Mouse (Mus musculus) megakaryocyte, embryonic 14.5 days (primary cell): ENCODE results near the gene Trappc5. TPM values are rescaled to one million over a fixed set of nuclear protein-coding genes. Genes with fewer than 3 reads are reported as not detected.

Source experiments
- H3K27me3 ChIP-seq: replicated peaks from 2 replicates; pipeline ENCODE3; 2012; ENCODE audit warnings: inconsistent platforms
- H3K36me3 ChIP-seq: replicated peaks from 2 replicates; pipeline ENCODE3; 2012; ENCODE audit warnings: low read length, inconsistent platforms, mixed read lengths
- H3K4me1 ChIP-seq: 2 replicates; pipeline ENCODE4 v1.6.1; 2012; ENCODE audit warnings: inconsistent platforms
- H3K4me3 ChIP-seq: replicated peaks from 2 replicates; pipeline ENCODE3; 2012; ENCODE audit warnings: moderate library complexity, mild to moderate bottlenecking, inconsistent platforms
- H3K9me3 ChIP-seq: 2 replicates; pipeline ENCODE4 v1.6.1; 2012; ENCODE audit warnings: inconsistent platforms
- FLI1 ChIP-seq: IDR thresholded peaks from 2 replicates; pipeline ENCODE4 v1.6.1; 2012; ENCODE audit warnings: low read length, inconsistent platforms, mixed read lengths
- GATA1 ChIP-seq: IDR thresholded peaks from 3 replicates; pipeline ENCODE4 v1.6.1; 2012; ENCODE audit warnings: mixed read lengths, low read length, inconsistent platforms, borderline replicate concordance
- polyA plus RNA-seq: library from polyadenylated mRNA; stranded (reverse); fragments of >175 nt; gene quantifications from 2 replicates; pipeline ENCODE4 v1.2.3, GENCODE M21; 2012; ENCODE audit warnings: low replicate concordance; ENCODE audit not compliant: insufficient read depth

The Trappc5 gene
- polyA plus RNA-seq, 1 experiment = 25.8 TPM

DNA sequence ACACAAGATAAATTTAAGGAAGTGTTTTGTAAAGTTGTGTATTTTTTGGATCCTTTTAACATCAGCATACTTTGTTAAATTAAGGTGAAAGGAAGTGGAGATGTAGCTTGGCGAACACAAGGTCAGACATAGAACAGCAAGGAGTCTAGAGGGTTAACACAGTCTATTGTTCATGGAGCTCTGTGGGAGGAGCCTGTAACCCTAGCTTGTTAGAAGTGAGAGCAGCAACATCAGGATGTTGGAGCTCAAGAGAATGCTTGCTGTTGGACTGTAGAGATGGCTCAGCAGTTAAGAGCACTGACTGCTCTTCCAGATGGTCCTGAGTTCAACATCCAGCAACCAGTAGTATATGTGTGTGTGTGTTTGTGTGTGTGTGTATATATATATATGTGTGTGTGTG is 27.1 kb upstream of the Trappc5 start:
- H3K4me3 ChIP-seq = no peak overlapping the region
- H3K9me3 ChIP-seq = no peaks in the 10 kb centered on the region
- H3K27me3 ChIP-seq = peaks cover 2% of the 10 kb centered on the region
- peaks cover 38% of the 10 kb centered on the region for H3K4me1 ChIP-seq
- TF ChIP-seq FLI1 (no peak), GATA1 (no peak)
- H3K36me3 ChIP-seq = peaks cover 6% of the 10 kb centered on the region

GRCm38 (mm10) chr8:3652845-3653244 is 23.3 kb upstream of the Trappc5 start:
- TF ChIP-seq FLI1 (no peak), GATA1 (no peak)
- H3K27me3 ChIP-seq = peaks cover 25% of the 10 kb centered on the region
- no peak overlapping the region for H3K4me3 ChIP-seq

GRCm38 (mm10) chr8:3654726-3655508 is 21.2 kb upstream of the Trappc5 start:
- no peak overlapping the region for H3K4me3 ChIP-seq
- peaks cover 43% of the 10 kb centered on the region for H3K4me1 ChIP-seq
- no peaks in the 10 kb centered on the region for H3K36me3 ChIP-seq
- TF ChIP-seq GATA1 = no peak
- TF ChIP-seq FLI1 = no peak
- no peaks in the 10 kb centered on the region for H3K9me3 ChIP-seq
- peaks cover 28% of the 10 kb centered on the region for H3K27me3 ChIP-seq

More at GRCm38 (mm10) chr8:3652845-3653244, 23.3 kb upstream of the Trappc5 start:
- H3K4me1 ChIP-seq = peaks cover 48% of the 10 kb centered on the region
- H3K9me3 ChIP-seq = no peaks in the 10 kb centered on the region
- H3K36me3 ChIP-seq = no peaks in the 10 kb centered on the region

DNA sequence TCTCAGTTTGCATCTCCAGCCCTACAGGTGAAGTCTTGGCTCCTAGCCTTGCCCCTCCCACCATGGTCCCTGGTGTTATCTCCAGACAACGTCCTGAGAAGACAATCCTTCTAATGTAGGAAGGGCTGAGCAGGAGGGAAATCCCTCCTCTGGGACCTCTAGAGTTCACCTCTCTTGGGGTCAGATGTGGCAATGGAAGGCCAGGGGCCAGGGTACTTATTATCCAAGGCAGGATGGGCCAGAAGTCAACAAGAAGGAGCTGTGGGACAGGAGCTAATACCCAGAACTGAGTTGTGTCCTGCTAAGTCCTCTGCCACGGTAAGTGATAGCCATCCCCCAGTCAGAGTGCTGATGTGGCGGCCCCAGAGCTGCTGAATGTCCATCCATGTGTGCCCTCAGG is 20.6 kb upstream of the Trappc5 start, which contains the start of gene Retn:
Retn (plus strand) TSS at position 245 of the 400 bp plus-strand sequence.
- Histone ChIP-seq H3K4me1 (peaks cover 48% of the 10 kb centered on the region), H3K4me3 (no peak within 1 kb of the TSS), H3K27me3 (peaks cover 28% of the 10 kb centered on the region), H3K9me3 (no peaks in the 10 kb centered on the region), H3K36me3 (no peaks in the 10 kb centered on the region)
- TF ChIP-seq GATA1 = no peak
- TF ChIP-seq FLI1 = no peak

GRCm38 (mm10) chr8:3656725-3657381 is 19.2 kb upstream of the Trappc5 start:
- Histone ChIP-seq H3K9me3 (no peaks in the 10 kb centered on the region), H3K4me3 (peak overlapping the region; percentile 8), H3K4me1 (peaks cover 58% of the 10 kb centered on the region), H3K36me3 (no peaks in the 10 kb centered on the region), H3K27me3 (peaks cover 27% of the 10 kb centered on the region)
- TF ChIP-seq GATA1 (no peak), FLI1 (no peak)

GRCm38 (mm10) chr8:3660889-3661288 is 15.2 kb upstream of the Trappc5 start:
- H3K27me3 ChIP-seq = peaks cover 17% of the 10 kb centered on the region
- H3K4me1 ChIP-seq = peaks cover 57% of the 10 kb centered on the region
- TF ChIP-seq FLI1 (no peak), GATA1 (no peak)
- H3K36me3 ChIP-seq = no peaks in the 10 kb centered on the region
- H3K9me3 ChIP-seq = no peaks in the 10 kb centered on the region
- peak overlapping the region; percentile 67 for H3K4me3 ChIP-seq

GRCm38 (mm10) chr8:3664405-3664804 is 11.7 kb upstream of the Trappc5 start:
- no peaks in the 10 kb centered on the region for H3K9me3 ChIP-seq
- H3K36me3 ChIP-seq = no peaks in the 10 kb centered on the region
- TF ChIP-seq GATA1 = no peak
- TF ChIP-seq FLI1 = no peak
- peaks cover 40% of the 10 kb centered on the region for H3K4me1 ChIP-seq
- peaks cover 2% of the 10 kb centered on the region for H3K27me3 ChIP-seq
- H3K4me3 ChIP-seq = no peak overlapping the region

GRCm38 (mm10) chr8:3665507-3665906 is 10.6 kb upstream of the Trappc5 start, which contains the start of gene Mcemp1:
Gene Mcemp1 (plus strand): TSS chr8:3665754.
- H3K36me3 ChIP-seq = no peaks in the 10 kb centered on the region
- H3K9me3 ChIP-seq = no peaks in the 10 kb centered on the region
- H3K4me1 ChIP-seq = peaks cover 38% of the 10 kb centered on the region
- TF ChIP-seq GATA1 (no peak), FLI1 (no peak)
- H3K27me3 ChIP-seq = peaks cover 2% of the 10 kb centered on the region
- peak within 1 kb of the TSS; percentile 31 for H3K4me3 ChIP-seq

DNA sequence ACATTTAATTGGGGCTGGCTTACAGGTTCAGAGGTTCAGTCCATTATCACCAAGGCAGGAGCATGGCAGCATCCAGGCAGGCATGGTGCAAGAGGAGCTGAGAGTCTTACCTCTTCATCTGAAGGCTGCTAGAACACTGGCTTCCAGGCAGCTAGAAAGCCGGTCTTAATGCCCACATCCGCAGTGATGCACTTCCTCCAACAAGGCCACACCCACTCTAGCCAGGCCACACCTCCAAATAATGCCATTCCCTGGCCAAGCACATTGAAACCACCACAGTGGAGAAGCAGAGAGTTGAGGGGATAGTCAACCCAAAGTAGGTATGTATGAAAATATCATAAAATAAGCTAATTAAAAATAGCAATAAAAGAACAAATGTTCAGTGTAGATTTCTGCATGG is 5.7 kb upstream of the Trappc5 start:
- H3K27me3 ChIP-seq = peaks cover 2% of the 10 kb centered on the region

DNA sequence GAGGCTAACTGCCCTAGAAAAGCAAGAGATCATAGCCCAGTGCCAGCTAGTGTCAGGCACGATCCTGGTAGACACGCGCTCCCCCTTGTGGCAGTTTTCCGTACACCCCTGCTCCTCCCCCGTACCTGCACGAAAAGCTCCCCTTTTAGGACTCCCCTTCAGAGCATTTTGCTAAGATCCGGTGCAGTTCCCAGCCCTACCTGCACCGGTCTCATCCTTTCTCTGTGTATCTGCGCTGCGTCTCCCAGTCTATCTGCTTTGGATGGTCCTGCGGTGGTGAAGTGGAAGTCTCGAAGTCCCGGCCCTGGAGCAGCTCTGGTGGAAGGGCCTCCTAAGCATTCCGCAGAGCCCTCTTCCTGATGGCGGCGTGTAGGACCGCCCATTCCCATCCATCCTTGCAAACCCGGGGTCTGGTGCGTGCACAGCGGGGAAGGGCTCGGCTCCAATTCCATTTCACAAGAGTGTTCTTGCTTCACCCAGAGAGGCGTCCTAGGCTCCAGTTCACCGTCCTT is 4.1 kb upstream of the Trappc5 start, which contains the start of gene Fcor:
Fcor (minus strand) TSS at position 383 of the 512 bp plus-strand sequence.
- Histone ChIP-seq H3K4me3 (peak within 1 kb of the TSS; percentile 94), H3K9me3 (no peaks in the 10 kb centered on the region), H3K27me3 (peaks cover 2% of the 10 kb centered on the region), H3K36me3 (no peaks in the 10 kb centered on the region), H3K4me1 (peaks cover 53% of the 10 kb centered on the region)
- TF ChIP-seq GATA1 = no peak

More for the DNA sequence above, 5.7 kb upstream of the Trappc5 start:
- Histone ChIP-seq H3K4me1 (peaks cover 52% of the 10 kb centered on the region), H3K36me3 (no peaks in the 10 kb centered on the region), H3K4me3 (peak overlapping the region; percentile 50), H3K9me3 (no peaks in the 10 kb centered on the region)
- TF ChIP-seq GATA1 = no peak
- TF ChIP-seq FLI1 = no peak
